Mouse (Mus musculus): ENCODE measurements at regions not wholly inside any gene's neighbourhood (a gene's known extent, or its start where the extent isn't known, plus 50 kb on each side); places are given as distances from the start of the nearest gene placed in this dataset.

- ATAC-seq (replicated peaks; ENCODE audit: poor library complexity) = no peak
These were observed 58.7 kb downstream of the Mycn start for GRCm38 (mm10) chr12:12882931-12883553.

- no peak for ATAC-seq (replicated peaks; ENCODE audit: poor library complexity)
These were observed 63.7 kb downstream of the Mycn start for GRCm38 (mm10) chr12:12878031-12878430.

DNA sequence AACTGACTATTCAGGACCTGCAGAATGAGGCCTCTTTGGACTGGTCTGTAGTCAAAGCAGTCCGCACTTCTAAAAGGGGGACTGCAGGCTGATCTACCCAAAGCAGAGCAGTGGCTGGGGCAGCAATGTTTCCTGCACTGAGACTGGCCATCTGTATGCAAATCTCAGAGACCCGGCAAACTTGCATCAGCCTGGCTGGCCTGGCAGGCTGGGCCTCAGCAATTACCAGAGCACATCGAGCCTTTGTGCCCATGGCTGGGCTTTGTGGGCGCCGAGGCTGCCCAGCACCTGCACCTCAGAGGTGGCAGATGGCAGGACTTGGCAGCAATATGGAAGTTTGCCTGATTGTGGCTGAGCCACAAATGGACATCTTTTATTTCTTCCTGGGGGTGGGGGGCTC, 64.2 kb downstream of the Mycn start:
- ATAC-seq (replicated peaks; ENCODE audit: poor library complexity) = no peak

- no peak for ATAC-seq (replicated peaks; ENCODE audit: poor library complexity)
These were observed 65.6 kb downstream of the Mycn start for GRCm38 (mm10) chr12:12875976-12876745.

DNA sequence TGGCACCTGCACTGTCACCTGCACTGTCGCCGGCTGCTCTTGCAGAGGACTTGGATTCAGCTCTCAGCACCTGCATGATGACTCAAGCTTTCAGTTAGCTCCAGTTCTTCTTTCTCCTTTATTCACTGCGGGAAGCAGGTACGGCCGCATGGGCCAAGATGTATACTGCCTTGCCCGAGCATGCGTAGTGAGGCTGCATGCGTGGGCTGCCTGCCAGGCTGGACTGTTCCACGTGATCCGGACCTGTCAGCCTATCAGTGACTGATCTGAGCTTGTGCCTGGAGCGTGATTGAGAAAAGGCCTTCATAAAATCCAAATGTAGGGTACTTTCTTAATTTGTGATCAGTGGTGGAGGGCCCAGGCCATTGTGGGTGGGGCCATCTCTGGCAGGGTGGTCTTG, 68.2 kb downstream of the Mycn start:
- ATAC-seq (replicated peaks; ENCODE audit: poor library complexity) = no peak

DNA sequence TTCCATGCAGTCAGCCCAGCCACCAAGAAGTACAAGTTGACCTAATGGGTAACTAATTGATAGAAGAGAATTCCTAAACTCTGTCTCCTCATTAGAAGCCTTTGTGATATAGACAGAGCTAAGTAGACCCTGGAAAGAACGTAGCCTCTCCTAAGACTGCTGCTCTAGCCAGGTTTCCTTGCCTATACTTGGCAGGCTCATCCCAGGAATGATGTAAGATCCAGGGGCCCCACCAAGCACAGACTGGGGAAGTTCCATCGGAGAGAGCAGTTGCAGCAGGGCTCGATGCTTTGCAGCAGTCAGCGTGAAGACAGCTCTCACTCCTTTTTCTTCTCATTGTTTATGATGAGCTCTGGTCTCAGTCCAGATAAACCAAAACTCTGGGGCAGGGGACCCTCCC, 68.7 kb downstream of the Mycn start:
- no peak for ATAC-seq (replicated peaks; ENCODE audit: poor library complexity)

- no peak for ATAC-seq (replicated peaks; ENCODE audit: poor library complexity)
These were observed 70.4 kb downstream of the Mycn start for GRCm38 (mm10) chr12:12871272-12871671.

- ATAC-seq (replicated peaks; ENCODE audit: poor library complexity) = no peak
These were observed 75.1 kb downstream of the Mycn start for GRCm38 (mm10) chr12:12866590-12866989.

GRCm38 (mm10) chr12:12850681-12851080, 91.0 kb downstream of the Mycn start:
- no peak for ATAC-seq (replicated peaks; ENCODE audit: poor library complexity)

GRCm38 (mm10) chr12:12846716-12847115, 95.0 kb downstream of the Mycn start:
- peak; percentile 60; the same call in 1 of the 2 replicates for ATAC-seq (replicated peaks; ENCODE audit: poor library complexity)

DNA sequence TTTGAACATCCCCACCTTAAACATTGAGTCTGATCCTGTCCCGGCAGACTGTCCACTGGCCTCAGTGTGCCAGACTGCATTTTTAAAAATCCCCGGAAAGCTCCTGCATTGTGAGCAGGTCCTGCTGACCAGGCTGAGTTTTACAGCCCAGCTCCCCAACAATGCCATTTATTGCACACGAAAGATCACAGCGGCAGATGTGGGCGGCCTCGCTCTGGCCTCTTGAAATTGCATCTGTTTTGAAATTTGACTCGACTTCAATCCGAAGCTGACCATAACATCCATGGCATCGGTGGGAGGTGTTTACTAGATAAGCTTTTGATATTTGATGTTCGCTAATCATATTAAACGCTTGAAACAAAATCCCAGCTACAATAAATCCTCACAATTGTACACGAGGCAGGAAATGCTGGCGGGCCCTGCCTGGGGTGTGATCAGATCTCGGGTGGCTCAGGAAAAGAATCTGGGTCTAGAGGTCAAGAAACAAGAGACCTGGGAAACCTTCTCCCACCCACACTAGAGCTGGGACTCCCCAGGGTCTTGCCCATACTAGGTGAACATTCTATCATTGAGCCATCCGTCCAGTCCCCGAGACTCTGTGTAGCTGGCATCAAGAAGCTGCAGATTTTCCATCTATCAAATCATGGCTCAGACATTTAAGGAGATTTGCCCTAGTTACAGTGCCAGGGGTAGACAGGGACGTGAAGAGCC, 99.3 kb downstream of the Mycn start:
- no peak for ATAC-seq (replicated peaks; ENCODE audit: poor library complexity)

- no peak for ATAC-seq (replicated peaks; ENCODE audit: poor library complexity)
These were observed 100.1 kb downstream of the Mycn start for GRCm38 (mm10) chr12:12841385-12842238.

- no peak for ATAC-seq (replicated peaks; ENCODE audit: poor library complexity)
These were observed 100.9 kb downstream of the Mycn start for GRCm38 (mm10) chr12:12840661-12841384.

DNA sequence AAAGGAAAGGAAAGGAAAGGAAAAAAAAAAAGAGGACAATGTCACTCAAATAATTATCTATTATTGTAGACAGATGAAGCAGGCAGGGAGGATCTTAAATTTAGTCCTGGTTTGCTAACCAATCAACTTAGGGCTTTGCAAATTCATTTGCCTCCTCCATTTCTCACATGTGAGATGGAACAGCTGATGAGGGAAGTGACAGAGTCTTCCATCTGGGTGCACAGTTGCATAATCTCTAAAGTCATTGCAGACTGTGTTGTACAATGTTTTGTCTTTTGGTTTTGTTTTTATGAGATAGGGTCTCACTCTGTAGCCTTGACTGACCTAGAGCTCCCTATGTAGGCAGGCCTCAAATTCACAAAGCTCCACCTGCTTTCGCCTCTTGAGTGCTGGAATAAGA, 103.9 kb downstream of the Mycn start:
- peak; percentile 34 for ATAC-seq (replicated peaks; ENCODE audit: poor library complexity)

- no peak for ATAC-seq (replicated peaks; ENCODE audit: poor library complexity)
These were observed 113.7 kb downstream of the Mycn start for GRCm38 (mm10) chr12:12827821-12828641.

- ATAC-seq (replicated peaks; ENCODE audit: poor library complexity) = no peak
These were observed 114.3 kb downstream of the Mycn start for GRCm38 (mm10) chr12:12827379-12827778.

DNA sequence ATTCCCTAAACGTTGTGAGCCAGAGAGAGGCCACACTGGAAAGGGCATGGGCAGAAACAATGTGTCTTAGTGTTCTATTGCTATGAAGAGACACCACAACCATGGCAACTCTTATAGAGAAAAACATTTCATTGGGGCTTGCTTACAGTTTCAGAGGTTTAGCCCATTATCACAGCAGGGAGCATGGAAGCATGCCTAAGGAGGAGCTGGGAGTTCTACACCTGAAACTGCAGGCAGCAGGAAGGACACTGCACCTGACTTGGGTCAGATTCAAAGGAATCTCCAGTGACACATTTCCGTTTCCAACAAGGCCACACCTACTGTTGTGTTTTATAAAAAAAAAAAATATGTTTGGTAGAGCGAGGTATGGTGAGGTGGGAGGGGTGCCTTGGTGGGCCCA, 115.3 kb downstream of the Mycn start:
- ATAC-seq (replicated peaks; ENCODE audit: poor library complexity) = no peak

DNA sequence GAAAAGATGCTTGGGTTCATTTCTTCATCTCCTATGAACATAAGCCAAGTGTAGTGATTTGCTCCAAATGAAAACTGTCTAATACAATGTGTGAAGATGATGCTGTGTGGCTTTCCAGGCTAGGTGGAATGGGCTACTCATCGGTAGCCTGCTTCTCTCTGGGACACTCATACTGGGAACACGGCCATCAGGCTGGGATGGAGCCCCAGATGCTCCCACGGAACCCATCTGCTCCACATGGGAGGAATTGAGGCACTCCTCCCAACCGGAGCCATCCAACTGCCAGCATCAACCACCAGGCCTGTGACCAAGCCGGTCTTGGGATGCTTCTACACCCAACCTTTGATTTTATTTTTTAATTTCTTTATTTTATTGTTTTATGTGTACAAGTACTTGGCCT, 115.9 kb downstream of the Mycn start:
- ATAC-seq (replicated peaks; ENCODE audit: poor library complexity) = no peak

DNA sequence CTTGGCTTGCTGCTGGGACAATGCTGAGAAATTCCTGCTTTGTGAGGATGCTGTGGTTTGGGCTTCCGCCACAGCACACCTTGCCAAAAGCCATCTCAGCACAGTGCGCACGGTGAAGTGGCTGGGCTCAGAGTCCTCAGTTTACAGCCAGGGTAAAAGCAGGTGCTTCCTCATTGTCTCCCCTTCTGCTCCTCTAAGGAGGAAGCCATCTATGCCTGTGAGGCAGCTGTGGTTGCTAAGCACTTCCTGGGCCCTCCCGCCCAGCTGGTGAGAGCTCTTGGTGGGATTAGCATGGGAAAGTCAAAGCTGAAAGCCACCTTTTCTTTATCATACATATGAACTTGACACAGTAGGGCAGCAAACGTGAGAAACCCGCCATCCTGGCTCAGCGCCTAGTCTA, 120.2 kb downstream of the Mycn start:
- ATAC-seq (replicated peaks; ENCODE audit: poor library complexity) = peak; percentile 65

Data from megakaryocyte progenitor cell, adult 5-6 weeks (primary cell).